Mouse (Mus musculus) small intestine, adult 2 months (tissue): ENCODE results near the gene Ptpro.

Source experiments
- CTCF ChIP-seq: fragments of 200-500 bp; IDR thresholded peaks from 2 replicates; pipeline ENCODE4 v1.5.1; 2012; ENCODE audit warnings: low read depth, mild to moderate bottlenecking, control low read depth, inconsistent platforms, low read length, moderate library complexity, mixed read lengths; ENCODE audit not compliant: insufficient replicate concordance, insufficient read length; ENCODE audit errors: extremely low read depth
- POLR2A ChIP-seq: fragments of 200-500 bp; IDR thresholded peaks from 2 replicates; pipeline ENCODE4 v1.6.1; 2012; ENCODE audit warnings: low read depth, mild to moderate bottlenecking, control low read depth, inconsistent platforms, low read length, moderate library complexity

GRCm38 (mm10) chr6:137437486-137437885 is 185.4 kb downstream of the Ptpro start:
- no peak for TF ChIP-seq POLR2A
- TF ChIP-seq CTCF, result no peak
